Mouse (Mus musculus) urinary bladder, adult 2 months (tissue): ENCODE results near the gene Arhgef39. TPM values are rescaled to one million over a fixed set of nuclear protein-coding genes. Genes with fewer than 3 reads are reported as not detected.
A peak's percentile ranks its signal among the peaks of the same experiment; 100 is the strongest.
"Not testable (repeated sequence)": the region's sequence is repeated elsewhere in the genome, so short reads cannot be mapped to it uniquely, and the experiment has no call there.

ENCODE experiments used
- DNase-seq: peaks from one replicate; pipeline ENCODE4 v3.0.0; 2022; ENCODE audit warnings: low spot score
- polyA plus RNA-seq: library from polyadenylated mRNA; depleted of rRNA; stranded (reverse); fragments of >200 nt; gene quantifications from 2 replicates; pipeline ENCODE4 v1.2.3, GENCODE M21; 2012

Gene Arhgef39
- polyA plus RNA-seq, 1 experiment, result 26.0 TPM

GRCm38 (mm10) chr4:43507938-43508665 is 8.6 kb upstream of the Arhgef39 start:
- DNase-seq, result peak; percentile 31

- peak; percentile 19 for DNase-seq
These were observed 7.2 kb upstream of the Arhgef39 start, which contains the start of gene Car9 for GRCm38 (mm10) chr4:43506536-43507185. Gene Car9 (plus strand): TSS chr4:43506966.

DNA sequence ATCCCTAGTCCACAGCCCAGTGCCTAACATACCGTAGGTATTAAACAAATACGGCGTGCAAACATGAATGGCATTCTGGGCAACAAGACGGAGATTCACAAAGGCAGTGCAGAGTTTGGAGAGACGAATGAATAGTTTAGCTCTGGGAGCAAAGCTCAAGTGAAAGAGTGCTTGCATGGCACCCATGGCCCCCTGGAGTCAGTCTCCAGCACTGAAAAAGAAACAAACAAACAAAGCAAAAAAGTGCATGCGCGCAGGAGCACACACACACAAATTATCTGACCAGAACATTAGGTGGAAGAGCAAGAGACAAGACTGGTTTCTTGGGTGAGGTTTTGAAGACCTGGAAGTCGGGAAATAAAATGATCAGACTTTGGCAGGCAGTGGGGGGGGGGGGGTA is 6.6 kb upstream of the Arhgef39 start:
- no peak for DNase-seq

GRCm38 (mm10) chr4:43504269-43504668 is 4.8 kb upstream of the Arhgef39 start:
- DNase-seq, result no peak

- DNase-seq, result no peak
These were observed 4.0 kb upstream of the Arhgef39 start for GRCm38 (mm10) chr4:43503506-43503905.

- no peak for DNase-seq
These were observed 3.5 kb upstream of the Arhgef39 start for GRCm38 (mm10) chr4:43503041-43503440.

DNA sequence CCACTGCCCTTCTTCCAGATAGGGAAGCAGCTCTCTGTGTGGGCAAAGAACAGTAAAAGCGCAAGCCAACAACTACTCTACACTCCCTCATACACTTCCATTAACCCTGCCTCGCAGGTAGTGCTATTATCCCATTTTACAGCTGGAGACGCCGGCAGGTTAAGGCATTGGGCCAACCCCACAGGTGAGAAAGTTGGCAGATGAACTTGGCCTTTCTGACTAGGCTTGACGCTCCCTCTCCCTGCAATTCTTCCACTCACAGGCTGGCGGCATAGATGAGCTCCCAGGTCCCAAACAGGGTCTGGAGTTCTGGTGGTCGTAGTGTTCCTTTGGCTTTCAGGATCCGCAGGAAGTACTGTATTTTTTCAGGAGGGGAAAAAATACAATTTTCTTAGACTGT is 512 bp downstream of the Arhgef39 start:
- no peak for DNase-seq

DNA sequence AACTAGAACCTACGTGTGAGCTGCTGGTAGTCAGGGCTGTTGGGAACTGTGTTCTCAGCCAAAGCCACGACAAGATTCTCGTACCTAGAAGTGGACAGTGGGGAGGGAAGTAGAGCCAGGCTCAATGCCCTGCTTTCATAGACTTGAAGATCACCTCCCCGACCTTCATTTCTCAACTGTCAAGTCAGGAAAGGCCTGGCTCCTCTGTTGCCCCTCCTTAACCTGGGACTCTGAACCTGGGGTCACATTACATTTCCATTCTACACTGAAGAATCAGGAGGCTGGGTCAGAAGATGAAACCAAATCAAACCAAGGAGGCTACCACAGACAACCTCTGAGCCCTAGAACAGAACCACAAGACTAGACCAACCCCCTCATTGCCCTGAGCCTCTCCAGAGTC is 1.5 kb downstream of the Arhgef39 start:
- DNase-seq, result no peak

DNA sequence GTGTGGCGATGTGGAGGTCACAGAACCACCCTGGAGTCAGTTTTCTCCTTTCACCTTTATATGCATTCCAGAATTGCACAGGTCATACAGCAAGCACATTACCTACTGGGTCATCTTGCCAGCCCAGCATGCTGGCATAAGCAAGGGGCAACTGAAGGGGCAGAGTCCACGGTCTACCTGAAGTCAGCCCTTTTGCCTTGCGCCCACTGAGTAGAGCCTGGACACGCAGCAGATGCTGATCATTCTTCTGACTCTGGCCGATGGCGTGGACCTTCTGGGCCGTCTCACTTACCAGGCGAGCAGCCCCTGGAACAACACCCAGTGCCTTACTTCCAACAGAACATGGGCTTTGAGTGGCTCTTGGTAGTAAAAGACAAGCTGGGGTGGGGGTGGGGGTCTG is 2.1 kb downstream of the Arhgef39 start:
- no peak for DNase-seq

GRCm38 (mm10) chr4:43496587-43496986 is 2.9 kb downstream of the Arhgef39 start:
- DNase-seq, result no peak

DNA sequence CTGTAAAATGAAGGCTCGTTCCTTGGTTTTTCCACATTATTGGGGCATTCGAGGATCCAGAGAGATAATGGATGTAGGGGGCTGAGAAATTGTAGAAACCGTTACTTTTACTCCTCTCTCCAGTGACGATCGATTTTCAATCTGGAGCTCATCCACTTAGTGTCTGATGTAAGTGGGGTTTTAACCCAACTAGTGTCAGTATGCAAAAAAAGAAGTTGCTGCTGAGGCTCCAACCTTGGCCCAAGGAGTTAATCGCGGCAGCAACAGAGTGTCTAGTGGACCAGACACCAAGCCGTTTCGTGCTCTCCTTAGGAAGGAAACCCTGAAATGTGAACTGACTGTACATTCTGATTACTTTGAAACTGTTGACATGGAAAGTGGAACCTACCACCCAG is 5.7 kb downstream of the Arhgef39 start:
- no peak for DNase-seq

DNA sequence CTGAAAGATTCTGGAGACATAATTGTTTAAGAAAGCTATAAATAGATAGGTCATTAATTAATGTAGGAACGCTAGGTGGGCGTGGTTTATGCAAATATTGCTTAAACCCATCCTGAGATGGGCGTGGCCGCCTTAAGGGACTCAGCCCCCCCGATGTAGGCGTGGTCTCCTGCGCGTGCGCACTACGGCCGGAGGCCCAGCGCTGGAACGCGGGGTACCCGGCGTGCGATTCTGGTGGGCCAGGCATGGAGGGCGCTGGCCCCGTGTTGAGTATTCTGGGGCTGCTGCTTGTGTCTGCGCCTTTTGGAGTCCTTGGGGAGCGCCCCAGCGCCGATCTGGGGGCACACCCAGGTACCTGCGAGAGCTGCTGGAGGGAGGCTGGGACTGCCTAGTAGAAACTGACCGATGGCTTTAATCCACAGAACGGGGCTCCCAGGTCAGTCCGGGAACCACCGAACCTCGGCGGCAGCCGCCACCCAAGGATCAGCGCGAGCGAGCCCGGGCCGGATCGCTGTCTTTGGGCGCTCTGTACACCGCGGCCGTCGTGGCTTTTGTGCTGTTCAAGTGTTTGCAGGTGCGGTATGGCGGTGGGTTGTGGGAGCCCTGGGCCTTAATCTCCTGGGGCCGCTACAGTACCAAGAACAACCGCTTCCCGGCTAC is 6.2 kb downstream of the Arhgef39 start:
- DNase-seq, result peak; percentile 98

GRCm38 (mm10) chr4:43492821-43493185 is 6.7 kb downstream of the Arhgef39 start, which contains the start of gene Ccdc107:
Gene Ccdc107 (plus strand): TSS chr4:43492900.
- peak; percentile 73 for DNase-seq

DNA sequence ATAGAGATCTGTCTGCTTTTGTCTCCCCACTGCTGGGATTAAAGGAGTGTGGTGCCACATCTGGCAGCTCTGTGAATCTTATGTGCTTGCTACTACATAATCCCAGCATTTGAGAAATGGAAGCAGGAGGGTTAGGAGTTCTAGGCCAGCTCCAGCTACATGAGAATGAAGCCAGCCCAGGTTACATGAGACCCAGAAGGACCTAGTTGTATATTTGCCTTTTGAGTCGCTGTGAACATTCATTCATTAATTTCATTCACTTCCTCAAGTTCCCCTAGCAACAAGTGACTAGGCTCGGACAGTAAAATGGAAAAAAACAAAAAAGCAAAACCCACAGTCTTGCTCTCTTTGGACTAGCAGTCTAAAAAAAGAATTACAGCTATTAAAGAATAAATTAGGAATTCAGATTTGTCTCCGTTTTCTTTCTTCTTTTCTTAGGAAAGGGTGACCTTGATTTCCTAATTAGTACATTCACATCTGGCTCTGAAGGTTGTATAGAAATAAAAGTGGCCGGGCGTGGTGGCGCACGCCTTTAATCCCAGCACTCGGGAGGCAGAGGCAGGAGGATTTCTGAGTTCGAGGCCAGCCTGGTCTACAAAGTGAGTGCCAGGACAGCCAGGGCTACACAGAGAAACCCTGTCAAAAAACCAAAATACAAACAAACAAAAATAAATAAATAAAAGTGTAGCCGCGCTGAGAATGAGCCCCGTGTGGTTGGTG is 7.2 kb downstream of the Arhgef39 start:
- DNase-seq, result no peak

DNA sequence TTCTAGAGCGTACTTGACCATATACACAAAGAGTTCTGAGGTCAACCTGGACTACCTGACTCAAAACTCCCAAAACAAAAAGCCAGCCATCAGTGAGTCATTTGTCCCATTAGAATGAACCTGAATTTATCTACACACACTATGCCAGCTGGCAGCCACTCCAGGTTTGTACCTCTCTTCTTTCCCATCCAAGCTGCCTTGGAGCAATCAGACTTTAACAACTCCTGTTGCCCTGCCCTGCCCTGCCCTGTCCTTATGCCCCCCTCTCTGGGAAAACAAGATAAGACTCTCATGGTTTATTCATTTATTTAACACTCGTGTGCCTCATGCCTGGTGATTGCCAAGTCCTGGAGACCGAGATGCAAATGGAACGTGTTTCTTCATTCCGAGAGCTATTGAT is 8.7 kb downstream of the Arhgef39 start:
- DNase-seq, result no peak

- no peak for DNase-seq
These were observed 9.9 kb downstream of the Arhgef39 start for GRCm38 (mm10) chr4:43489611-43490010.

DNA sequence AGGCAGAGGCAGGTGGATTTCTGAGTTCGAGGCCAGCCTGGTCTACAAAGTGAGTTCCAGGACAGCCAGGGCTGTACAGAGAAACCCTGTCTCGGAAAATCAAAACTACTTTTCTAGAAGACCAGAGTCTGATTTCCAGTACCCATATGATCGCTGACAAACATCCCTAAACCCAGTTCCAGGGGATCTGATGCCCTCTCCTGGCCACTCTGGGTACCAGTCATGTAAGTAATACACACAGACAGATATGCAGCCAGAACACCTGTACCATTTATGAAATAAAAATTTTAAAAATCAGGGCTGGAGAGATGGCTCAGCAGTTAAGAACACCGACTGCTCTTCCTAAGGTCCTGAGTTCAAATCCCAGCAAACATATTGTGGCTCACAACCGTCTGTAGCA is 13.8 kb downstream of the Arhgef39 start:
- DNase-seq, result not testable (repeated sequence)

DNA sequence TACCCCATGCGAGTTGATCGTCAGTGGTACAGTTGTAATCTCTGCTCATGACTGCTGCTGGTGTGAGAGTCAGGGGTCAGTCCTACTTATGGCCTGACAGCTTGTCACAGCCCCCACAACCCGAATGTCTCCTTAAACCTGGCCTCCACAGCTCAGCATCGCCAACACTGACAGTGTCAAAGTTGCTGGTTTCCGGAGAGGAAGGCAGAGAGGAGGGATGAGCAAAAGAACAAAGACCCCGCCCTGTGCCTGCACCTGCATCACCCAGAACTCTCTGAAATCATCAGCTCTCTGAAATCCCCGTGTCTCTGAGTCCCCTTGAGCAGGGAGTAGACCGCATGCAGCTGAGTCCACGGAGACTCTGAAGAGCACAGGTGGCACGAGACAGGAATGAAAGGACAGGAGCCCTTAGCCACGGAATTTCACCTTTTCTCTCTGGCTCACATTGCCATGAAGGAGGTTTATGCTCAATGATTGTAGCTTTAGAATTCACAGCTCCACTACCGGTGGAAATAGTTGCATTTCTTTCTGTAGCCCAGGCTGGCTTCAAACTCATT is 15.9 kb downstream of the Arhgef39 start, which contains the start of gene Sit1:
TSS of gene Sit1 (minus strand) at position 200 of the 557 bp plus-strand sequence.
- DNase-seq, result no peak

- no peak for DNase-seq
These were observed 16.9 kb downstream of the Arhgef39 start for GRCm38 (mm10) chr4:43482591-43482990.

- no peak for DNase-seq
These were observed 17.5 kb downstream of the Arhgef39 start for GRCm38 (mm10) chr4:43481894-43482456.

- DNase-seq, result no peak
These were observed 18.5 kb downstream of the Arhgef39 start for GRCm38 (mm10) chr4:43480985-43481384.
